Mouse (Mus musculus) MN1 (cell line): ENCODE measurements at regions not wholly inside any gene's neighbourhood (a gene's known extent, or its start where the extent isn't known, plus 50 kb on each side); places are given as distances from the start of the nearest gene placed in this dataset.
A peak's percentile ranks its signal among the peaks of the same experiment; 100 is the strongest.

ENCODE experiments used
- DNase-seq: peaks from one replicate; pipeline ENCODE4 v3.0.0-alpha.2; 2016; ENCODE audit warnings: low spot score

- peak; percentile 23 for DNase-seq
Observed at GRCm38 (mm10) chr7:113113266-113113893, 93.9 kb upstream of the Arntl start.

DNA sequence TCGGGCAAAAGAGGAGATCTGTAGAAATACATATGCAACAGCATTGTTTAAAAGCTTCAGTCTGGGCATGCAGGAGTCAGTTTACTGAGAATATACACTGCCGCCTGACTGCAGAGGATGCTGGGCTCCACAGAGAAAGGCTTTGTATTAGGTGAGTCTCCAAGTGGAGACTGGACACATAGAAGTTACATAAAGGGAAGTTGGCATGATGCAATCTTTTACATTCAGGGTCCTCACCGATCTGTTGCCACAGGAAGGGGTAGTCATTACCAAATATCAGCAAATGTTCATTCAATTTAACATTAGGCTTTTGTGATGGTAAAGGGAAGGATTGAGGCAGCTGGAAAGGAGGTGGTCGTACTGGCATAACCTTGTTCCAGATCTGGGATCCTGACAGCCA is 89.7 kb upstream of the Arntl start:
- no peak for DNase-seq

GRCm38 (mm10) chr7:113121911-113122319 is 85.3 kb upstream of the Arntl start:
- DNase-seq = peak; percentile 46

- DNase-seq = no peak
Observed at GRCm38 (mm10) chr7:113126010-113126409, 81.3 kb upstream of the Arntl start.

DNA sequence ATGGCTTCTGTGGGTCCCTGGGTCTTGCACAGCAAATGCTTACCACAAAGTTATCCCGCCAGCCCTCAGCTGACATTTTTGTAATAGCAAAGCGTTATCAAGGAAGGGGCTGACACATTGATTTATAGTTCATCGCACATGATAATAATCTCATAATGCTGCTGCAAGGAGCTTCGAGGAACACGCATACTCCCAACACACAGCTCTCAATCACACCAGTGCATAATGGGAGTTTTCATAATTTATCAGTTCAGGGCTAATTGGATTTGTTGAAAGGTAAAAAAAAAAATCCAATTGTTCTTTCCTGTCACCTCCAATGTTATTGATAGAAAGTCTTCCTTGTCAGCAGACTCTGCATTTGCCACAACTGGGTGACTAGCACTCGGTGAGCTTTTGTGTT is 76.7 kb upstream of the Arntl start:
- DNase-seq = no peak

DNA sequence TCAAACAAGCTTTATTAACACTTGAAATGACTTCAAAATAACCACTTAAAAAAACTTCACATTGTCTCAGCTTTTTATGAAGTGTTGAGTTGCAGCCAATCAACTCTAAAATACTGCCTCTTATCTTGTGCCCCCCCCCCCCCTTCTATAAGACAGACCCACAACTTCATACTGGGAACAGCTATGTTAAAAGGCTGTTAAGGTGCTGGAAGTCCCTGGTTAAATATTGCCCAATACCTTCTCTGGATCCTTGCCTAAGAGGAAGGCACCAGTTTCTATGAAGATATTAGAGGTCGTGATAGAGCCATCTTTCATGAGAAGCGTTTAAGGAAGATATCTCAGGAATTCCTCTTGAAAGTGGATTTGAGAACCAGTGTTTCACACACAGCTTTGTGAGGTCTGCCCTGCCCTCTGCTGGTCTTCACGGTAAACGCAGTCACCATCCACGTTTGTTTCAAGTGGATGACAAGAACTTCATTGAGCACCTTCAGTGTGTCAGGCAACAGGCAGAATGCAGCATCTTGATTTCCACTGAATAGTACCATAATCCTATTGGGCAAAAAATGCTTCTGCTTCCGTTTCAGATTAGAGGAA is 75.2 kb upstream of the Arntl start:
- DNase-seq = peak; percentile 85

DNA sequence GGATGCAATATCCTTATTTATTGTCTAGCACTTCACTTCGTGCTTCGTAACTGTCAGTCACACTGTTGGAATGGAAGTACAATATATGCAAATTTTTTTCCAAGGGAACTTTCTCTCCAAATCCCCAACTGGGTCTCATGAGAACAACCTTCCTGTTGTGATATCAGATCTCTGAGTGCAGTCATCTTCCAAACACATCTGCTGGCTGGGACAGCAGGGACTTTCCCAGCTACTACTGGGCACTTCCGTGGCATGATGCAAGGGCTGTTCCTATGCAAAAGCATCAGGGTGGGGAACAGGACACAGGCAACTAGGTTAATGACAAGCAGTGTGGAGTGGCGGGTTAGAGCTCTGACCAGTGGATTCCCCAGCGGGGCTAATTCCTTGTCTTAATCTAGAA is 73.4 kb upstream of the Arntl start:
- peak; percentile 72 for DNase-seq

DNA sequence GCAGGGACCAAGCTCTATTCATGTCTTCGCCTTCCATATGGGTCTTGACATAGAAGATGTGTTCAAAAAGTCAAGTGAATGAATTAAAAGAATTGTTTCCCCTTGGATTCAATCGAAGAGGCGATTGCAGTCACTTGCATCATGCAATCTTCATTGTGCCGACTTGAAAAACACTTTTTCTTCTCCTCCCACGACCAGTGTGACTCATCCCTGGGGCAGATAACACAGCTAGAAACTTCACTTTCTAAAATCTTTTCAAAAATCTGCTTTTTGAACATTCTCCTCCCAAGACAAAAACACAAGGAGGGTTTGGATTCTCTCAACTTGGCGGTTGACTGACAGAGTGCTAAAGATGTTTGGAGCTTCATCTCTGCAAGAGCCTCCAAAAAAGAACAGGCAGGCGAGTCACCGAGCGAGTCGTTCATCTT is 67.2 kb upstream of the Arntl start:
- peak; percentile 88 for DNase-seq

DNA sequence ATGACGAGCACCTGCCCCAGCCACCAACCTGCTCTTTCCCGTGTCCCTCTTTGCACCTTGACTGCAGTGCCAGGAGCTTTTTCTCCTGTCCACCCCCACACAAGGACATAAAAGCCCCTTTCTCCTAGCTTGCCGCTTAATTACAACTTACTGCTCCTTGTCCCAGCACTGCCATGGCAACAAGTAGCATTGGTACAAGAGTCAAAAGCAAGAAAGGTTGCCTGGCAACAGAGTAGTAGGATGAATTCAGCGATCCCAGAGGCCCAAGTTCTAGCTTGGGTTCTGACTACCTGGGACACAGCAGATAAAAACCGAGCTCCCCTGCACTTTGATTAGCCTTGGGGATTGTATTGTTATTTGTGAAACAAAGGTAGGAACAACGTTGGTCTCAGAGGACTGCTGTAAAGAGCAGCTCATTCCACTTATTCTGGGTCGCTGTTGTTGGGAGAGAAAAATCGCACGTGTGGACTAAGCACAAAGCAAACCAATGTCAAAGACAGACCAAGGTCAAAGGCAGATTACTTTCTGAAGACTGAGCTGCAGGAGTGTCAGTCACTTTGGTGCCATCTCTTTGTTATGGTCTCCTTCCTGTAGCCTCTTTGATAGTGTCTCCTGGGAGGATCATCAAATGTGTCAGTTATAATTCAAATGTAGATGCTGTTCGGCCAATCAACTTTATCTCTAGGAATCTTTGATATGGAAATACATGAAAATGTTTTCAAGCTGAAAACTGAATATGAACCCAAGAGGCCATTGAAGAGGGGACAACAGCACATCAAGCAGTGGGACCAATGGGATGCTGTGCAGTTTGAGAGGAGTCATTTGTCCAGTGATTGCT is 65.2 kb upstream of the Arntl start:
- DNase-seq = no peak

- peak; percentile 91 for DNase-seq
Observed at GRCm38 (mm10) chr7:113143552-113143951, 63.7 kb upstream of the Arntl start.

GRCm38 (mm10) chr7:113145046-113145445 is 62.2 kb upstream of the Arntl start:
- DNase-seq = no peak

DNA sequence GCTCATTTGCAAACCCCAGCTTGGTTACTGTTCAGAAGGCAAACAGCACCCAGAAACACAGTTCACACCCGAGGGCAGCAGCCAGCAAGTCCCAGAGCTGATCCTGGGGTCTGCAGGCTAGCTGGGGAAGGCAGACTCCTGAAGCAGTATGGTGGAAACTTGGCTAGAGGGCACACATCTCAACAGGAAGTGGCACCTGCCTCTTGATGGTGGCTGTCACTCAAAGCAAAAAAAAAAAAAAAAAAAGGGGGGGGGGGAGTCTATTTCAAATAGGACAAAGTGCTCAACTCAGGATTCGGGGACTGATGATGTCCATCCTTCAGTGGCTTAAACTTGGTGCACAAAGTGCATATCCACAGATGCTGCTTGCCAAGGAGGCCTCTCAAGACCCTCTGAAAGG is 61.2 kb upstream of the Arntl start:
- no peak for DNase-seq

DNA sequence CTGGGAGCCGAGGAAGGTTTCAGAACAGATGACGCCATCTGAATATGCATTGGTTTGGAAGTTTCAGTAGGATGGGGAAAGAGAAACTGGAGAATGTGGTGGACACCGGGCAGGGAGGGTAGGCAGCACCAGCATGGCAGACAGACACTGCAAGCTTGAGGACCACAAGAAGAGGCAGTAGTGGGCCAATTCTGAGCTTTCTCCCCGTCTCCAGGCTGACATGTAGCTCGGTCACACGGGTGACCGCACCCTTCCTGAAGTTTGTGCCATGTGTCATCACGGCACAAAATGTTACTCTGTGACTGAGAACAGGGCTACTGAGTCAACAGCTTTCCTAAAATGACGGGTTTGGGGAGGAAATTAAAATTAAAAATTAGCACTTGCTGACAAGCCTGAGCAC is 60.7 kb upstream of the Arntl start:
- no peak for DNase-seq

- DNase-seq = peak; percentile 37
Observed at GRCm38 (mm10) chr7:113147391-113148332, 59.6 kb upstream of the Arntl start.

DNA sequence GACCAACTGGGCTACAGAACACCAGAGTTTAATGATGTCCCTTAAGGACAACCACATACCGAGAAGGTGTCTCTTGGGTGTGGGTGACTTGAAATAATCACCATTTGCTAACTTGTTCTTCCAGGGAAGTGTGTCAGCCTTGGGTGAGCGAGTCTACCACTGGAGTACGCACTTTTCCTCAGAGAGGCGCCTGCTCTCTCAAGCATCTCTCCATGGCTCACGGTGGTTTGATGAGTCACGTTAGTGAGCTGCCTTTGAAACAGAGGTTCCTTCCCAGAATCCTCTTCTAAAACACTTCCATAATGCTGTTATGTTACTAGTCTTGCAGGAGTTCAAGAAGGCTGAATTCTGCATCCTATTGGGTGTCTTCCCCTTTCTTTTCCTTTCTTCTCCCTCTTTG is 58.6 kb upstream of the Arntl start:
- no peak for DNase-seq

GRCm38 (mm10) chr7:113149966-113150470 is 57.2 kb upstream of the Arntl start:
- DNase-seq = no peak

DNA sequence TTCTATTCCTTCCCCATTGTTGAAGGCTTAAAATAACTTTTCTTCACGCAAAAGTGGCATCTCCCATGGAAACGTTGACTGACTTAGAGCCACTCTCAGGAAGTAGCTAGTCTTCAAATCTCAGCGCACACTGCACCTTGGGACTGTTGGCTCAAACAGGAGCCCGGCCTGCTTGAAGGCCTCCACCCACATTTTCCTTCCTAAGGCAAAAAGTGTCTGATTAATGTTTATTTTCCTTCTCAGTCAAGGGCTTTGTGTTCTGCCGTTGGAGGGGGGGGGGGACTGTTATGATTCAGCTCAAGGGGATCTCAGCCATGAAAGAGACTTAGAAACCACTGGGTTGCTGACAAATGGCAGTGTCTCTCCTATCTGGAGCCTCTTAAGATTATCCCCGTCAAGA is 56.5 kb upstream of the Arntl start:
- DNase-seq = no peak

DNA sequence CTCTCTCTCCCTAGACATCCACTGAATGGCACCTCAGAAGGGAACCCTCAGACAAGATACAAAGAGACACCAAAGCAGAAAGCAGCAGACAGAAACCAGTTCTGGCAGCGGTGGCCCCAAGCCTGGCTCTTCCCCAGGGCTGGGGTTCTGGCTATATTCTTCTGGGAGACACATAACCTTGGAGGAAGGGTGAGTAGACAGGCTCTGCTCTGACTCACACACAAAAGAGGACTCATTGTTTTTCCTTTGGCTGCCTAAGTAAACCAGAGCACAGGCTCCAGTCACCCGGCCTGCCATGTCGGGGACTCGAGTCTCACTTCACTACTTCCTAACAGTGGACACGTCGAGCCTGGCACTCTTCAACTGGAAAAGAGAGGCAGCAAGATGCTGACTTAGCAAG is 55.8 kb upstream of the Arntl start:
- peak; percentile 45 for DNase-seq

- no peak for DNase-seq
Observed at GRCm38 (mm10) chr7:113153386-113153785, 53.9 kb upstream of the Arntl start.

DNA sequence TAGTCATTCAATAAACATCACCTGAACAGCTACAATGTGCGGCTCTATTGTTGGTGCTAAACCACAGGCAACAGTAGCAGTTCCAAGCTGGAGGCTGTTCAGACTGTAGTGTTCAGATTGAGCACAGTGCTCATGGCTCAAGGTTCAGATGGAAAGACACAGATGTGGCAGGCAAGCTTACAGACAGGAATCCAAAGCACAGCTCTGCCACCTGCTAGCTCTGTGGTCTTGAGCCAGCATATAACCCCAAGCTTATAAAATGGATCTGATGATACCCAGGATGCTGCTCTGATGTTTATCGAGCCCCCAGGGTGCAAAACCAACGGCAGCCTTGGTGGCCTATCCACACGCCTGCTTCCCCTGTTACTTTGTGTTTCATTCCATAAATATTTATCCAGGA is 53.2 kb upstream of the Arntl start:
- DNase-seq = no peak

DNA sequence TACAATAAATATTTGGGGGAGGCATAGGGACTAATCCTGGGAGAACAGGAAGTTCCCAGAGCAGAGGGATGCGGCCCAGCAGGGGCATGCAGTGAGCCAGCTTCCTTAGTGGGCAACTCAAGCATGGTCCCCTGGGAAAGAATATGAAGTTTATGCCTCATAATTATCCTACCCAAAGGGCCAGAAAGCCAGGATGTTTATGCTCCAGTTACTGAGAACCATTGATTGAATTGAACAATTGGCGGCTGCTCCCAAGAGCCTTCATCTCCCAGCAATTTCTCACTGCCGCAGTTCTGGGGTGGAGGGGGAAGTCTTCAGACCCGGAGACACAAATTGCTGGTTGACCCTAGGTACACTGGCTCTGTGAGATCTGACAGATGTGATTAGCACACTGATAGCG is 50.9 kb upstream of the Arntl start:
- DNase-seq = no peak
